Mouse (Mus musculus) hindbrain, embryonic 15.5 days (tissue): ENCODE measurements at regions not wholly inside any gene's neighbourhood (a gene's known extent, or its start where the extent isn't known, plus 50 kb on each side); places are given as distances from the start of the nearest gene placed in this dataset.
A peak's percentile ranks its signal among the peaks of the same experiment; 100 is the strongest.

ENCODE experiments used
- ATAC-seq: fragments of 200-750 bp; cut with Nextera tagmentation; 2 replicates; pipeline ENCODE4 v1.8.0; 2017; ENCODE audit warnings: low read depth, moderate number of reproducible peaks, moderate TSS enrichment; ENCODE audit not compliant: low FRiP score
- H3K27ac ChIP-seq: fragments of 300-500 bp; sonication (generic); replicated peaks from 2 replicates; pipeline ENCODE4 v1.5.1; 2015; ENCODE audit warnings: mild to moderate bottlenecking, inconsistent platforms
- H3K27me3 ChIP-seq: fragments of 300-500 bp; sonication (generic); 2 replicates; pipeline ENCODE4 v1.6.1; 2015; ENCODE audit warnings: control low read depth, inconsistent platforms
- H3K36me3 ChIP-seq: fragments of 300-500 bp; sonication (generic); 2 replicates; pipeline ENCODE4 v1.6.1; 2015; ENCODE audit warnings: control low read depth, inconsistent platforms
- H3K4me1 ChIP-seq: fragments of 300-500 bp; sonication (generic); replicated peaks from 2 replicates; pipeline ENCODE4 v1.6.1; 2015; ENCODE audit warnings: control low read depth, inconsistent platforms
- H3K4me2 ChIP-seq: fragments of 300-500 bp; sonication (generic); 2 replicates; pipeline ENCODE4 v1.6.1; 2015; ENCODE audit warnings: moderate library complexity, mild to moderate bottlenecking, inconsistent platforms
- H3K4me3 ChIP-seq: fragments of 300-500 bp; sonication (generic); 2 replicates; pipeline ENCODE4 v1.5.1; 2015; ENCODE audit warnings: mild to moderate bottlenecking, inconsistent platforms
- H3K9ac ChIP-seq: fragments of 300-500 bp; sonication (generic); 2 replicates; pipeline ENCODE4 v1.6.1; 2015; ENCODE audit warnings: inconsistent platforms
- H3K9me3 ChIP-seq: fragments of 300-500 bp; sonication (generic); 2 replicates; pipeline ENCODE4 v1.6.1; 2016; ENCODE audit warnings: control low read depth, inconsistent platforms
- WGBS: fragments of 180-500 bp; shearing (Covaris S2); methylation state at CpG from one replicate; pipeline ENCODE4 v1.1.7; 2015; 5-methylcytosine and 5-hydroxymethylcytosine counted together

DNA sequence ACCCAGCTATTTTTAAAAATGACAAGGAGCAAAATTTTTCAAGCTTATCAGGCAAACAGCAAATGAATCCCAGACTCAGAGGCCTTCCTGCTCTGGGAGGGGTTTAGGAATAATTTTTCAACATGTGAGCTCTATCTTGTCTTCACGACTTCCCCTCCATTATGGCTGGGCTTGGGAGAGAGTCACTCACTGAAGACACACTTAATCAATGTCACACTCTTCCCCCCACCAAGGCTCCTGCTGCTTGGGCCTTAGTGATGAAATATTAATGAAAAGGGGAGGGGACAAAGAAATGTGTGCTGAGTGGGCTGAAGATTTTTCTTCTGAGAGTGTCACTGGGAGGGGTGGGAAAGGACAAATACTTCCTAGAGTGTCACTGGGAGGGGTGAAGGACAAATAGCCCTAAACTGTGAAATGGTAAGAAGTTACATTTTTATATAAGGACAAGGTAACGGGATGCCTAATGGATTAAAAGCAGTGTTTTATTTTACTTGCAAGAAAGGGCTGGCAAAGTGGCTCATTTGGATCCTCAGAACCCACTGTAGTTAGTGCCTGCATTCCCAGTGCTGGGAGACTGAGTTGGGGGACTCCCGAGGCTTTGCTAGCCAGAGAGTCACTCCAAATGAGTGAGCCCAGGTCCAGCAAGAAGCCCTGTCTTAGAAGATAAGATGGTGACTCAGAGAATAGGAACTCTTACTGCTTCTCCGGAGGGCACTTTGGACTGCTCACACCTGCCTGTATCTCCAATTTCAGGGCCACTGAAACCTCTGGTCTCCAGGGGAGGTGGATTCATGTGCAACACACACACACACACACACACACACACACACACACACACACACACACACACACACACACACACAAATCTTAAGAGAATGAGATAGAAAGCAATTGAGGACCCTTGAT, 258.5 kb downstream of the Sox11 start:
- Histone ChIP-seq H3K4me2 (no peak overlapping the region), H3K27me3 (no peaks in the 10 kb centered on the region), H3K9ac (no peak overlapping the region), H3K4me3 (no peak overlapping the region), H3K27ac (peak overlapping the region; percentile 94), H3K4me1 (peaks cover 39% of the 10 kb centered on the region), H3K9me3 (no peaks in the 10 kb centered on the region), H3K36me3 (no peaks in the 10 kb centered on the region)
- WGBS = 18% methylated on average over 4 of the region's 4 CpGs
- 0 out of 2 replicates have a peak, but pooled peaks have one; percentile 31 for ATAC-seq

DNA sequence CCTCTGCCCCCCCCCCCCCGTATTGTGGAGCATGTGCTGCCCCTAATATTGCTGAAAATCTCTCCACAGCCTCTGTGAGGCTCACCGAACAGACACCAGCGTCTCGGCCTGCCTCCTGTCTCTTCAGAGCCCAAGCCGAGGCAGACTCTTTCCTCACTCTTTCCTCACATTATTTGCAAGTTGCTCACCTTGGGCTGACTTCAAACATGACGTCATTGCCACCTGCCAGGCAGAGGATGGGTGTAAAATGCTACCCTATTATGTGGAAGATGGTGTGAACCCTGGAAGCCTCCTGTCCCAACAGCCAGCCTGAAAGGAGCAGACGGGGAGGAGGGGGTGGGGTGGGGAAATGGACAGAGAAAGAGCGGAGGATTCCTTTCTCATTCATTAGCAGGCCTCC, 259.3 kb downstream of the Sox11 start:
- no peaks in the 10 kb centered on the region for H3K36me3 ChIP-seq
- peak overlapping the region; percentile 55 for H3K4me2 ChIP-seq
- H3K9ac ChIP-seq = peak overlapping the region; percentile 39
- WGBS = 4% methylated on average over 8 of the region's 8 CpGs
- H3K27me3 ChIP-seq = no peaks in the 10 kb centered on the region
- peak overlapping the region; percentile 27 for H3K4me3 ChIP-seq
- peak overlapping the region; percentile 94 for H3K27ac ChIP-seq
- H3K9me3 ChIP-seq = no peaks in the 10 kb centered on the region
- peaks cover 39% of the 10 kb centered on the region for H3K4me1 ChIP-seq
- ATAC-seq = peak; percentile 86

DNA sequence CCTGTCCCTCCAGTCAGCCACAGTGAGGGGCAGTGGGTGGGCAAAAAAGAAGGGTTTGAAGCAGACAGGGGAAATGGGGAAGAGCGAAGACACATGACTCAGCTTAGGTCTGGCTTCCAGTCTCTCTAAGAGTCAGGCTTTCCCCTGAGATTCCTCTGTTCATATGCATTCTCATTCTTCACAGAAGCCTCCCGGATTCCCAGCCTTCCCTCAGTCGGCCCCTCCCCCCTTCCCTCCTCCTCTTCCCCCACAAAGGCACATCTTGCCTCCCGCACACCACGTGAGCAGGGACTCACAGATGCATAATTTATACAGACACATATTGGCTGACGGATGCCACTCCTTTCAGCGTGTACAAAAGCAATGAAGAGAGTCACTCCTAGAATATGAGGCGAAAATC, 259.8 kb downstream of the Sox11 start:
- Histone ChIP-seq H3K9me3 (no peaks in the 10 kb centered on the region), H3K4me1 (peaks cover 39% of the 10 kb centered on the region), H3K4me3 (peak overlapping the region; percentile 27), H3K9ac (peak overlapping the region; percentile 39; the same call in 1 of the 2 replicates), H3K4me2 (peak overlapping the region; percentile 55), H3K27ac (peak overlapping the region; percentile 94), H3K36me3 (no peaks in the 10 kb centered on the region), H3K27me3 (no peaks in the 10 kb centered on the region)
- ATAC-seq = peak; percentile 96
- WGBS = 1% methylated on average over 8 of the region's 8 CpGs

DNA sequence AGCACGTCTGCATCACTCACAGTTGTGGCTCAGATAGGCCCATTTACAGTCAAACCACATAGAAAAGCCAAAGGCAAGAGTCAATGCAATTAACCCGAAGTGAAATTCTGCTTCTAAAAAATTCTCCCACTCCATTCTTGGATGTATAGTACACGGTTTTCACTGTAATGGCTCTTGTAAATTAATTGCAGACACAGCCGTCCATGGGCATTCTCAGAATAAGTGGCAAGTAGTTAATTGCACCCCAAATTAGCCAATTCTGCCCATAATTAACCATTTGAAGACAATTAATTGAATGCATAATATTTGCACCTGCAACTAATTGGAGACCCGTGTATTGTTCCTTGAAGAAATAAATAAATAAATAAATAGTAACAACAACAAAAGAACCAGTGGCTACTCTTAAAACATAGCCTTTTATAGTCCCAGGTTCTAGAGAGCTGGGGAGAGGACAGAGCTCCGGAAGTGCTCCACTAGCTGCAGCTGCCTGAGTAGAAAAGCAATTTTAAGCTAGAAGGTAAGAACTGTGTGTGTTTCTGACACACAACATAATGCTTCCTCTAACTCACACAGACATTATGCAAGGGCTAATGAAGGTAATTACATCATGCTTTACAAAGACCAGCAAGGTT, 266.2 kb downstream of the Sox11 start:
- Histone ChIP-seq H3K27me3 (no peaks in the 10 kb centered on the region), H3K9ac (no peak overlapping the region), H3K36me3 (no peaks in the 10 kb centered on the region), H3K4me2 (no peak overlapping the region), H3K27ac (no peak overlapping the region), H3K4me1 (peaks cover 1% of the 10 kb centered on the region; the same call in 1 of the 2 replicates), H3K4me3 (no peak overlapping the region), H3K9me3 (no peaks in the 10 kb centered on the region)
- WGBS = 49% methylated on average over 6 of the region's 6 CpGs
- no peak for ATAC-seq

DNA sequence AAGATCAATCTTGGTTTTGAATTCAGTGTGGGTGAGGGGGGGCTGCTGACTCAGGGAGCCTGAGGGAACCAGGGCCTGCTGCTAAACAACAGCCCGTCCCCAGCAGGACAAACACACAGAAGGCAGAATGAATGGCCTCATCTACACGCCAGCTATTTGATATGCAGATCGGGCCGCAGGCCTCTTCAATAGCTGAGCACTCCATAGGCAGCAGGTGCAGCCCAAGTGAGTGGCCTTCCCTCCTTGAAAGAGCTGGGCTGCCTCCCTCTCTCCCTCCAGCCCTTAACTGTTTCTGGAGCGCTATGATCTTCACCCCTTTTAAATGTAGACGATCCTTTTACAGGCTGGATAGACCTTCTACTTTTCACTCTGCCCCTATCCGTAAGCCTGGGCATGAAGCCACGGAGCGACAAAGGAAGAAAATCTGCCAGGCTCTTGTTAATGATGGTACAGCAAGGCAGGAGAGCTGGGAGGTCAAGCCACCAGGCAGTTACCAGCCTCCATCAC, 277.3 kb downstream of the Sox11 start:
- Histone ChIP-seq H3K9me3 (no peaks in the 10 kb centered on the region), H3K36me3 (no peaks in the 10 kb centered on the region), H3K27ac (peak overlapping the region; percentile 83), H3K4me3 (no peak overlapping the region), H3K4me2 (peak overlapping the region; percentile 23), H3K4me1 (peaks cover 58% of the 10 kb centered on the region), H3K27me3 (no peaks in the 10 kb centered on the region), H3K9ac (0 out of 2 replicates have a peak overlapping the region, but pooled peaks have one; percentile 10)
- 10% methylated on average over 9 of the region's 9 CpGs for WGBS
- ATAC-seq = peak; percentile 81

DNA sequence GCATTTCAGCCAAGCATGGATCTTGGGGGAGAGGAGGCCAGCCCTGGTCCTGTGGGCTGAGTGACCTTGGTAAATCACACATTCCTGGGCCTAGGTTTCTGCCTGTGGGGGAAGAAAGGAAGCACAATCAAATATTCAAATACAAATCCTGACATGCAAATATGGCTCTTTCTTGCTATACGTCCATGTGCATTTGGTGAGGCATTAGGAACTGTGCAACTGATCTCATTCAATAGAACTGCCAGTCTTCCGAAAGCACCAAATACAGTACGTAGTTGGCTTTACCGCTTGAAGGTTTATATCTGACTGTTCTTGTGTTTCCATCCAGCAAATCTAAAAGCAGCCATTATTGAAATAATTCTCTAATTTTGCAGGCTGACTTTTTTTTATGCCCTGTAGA, 278.9 kb downstream of the Sox11 start:
- Histone ChIP-seq H3K27me3 (no peaks in the 10 kb centered on the region), H3K9me3 (no peaks in the 10 kb centered on the region), H3K9ac (no peak overlapping the region), H3K4me2 (no peak overlapping the region), H3K4me1 (peaks cover 60% of the 10 kb centered on the region), H3K27ac (peak overlapping the region; percentile 67), H3K4me3 (no peak overlapping the region), H3K36me3 (no peaks in the 10 kb centered on the region)
- no peak for ATAC-seq
- 35% methylated on average over 4 of the region's 4 CpGs for WGBS

DNA sequence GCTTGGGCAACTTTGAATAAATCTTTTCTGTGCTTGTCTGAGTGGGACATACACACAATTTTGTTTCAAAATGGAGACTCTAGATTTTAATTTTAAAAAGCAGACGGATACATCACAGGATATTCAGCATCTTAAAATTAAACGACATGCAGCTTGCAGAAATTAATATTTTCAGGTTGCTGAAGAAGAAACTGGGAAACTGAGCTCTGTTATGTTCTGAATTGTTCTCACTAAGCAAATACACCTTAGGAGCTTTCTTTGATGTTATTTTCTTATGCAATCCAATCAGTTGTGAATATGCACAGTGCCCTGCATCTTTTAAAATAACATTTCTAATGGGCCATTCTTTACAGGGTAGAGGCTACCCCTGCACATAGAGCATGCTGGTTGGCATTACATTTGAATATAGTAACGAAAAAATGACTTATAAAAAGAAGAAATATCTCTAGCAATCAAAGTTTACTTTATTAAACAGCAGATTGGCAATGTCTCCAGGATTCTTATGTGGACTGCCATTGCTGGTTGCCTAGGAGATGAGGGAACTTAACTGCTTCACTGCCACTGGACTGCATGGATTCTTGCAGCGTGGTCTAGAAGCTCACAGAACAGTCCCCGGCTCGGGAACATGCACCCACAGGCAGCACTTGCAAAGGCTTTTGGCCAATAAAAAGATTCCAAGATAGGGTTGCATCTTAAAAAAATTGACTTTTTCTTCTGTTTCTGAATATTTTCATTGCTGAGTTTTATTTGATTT, 279.7 kb downstream of the Sox11 start:
- peak overlapping the region; percentile 93 for H3K27ac ChIP-seq
- no peaks in the 10 kb centered on the region for H3K27me3 ChIP-seq
- 0 out of 2 replicates have a peak overlapping the region, but pooled peaks have one; percentile 5 for H3K9ac ChIP-seq
- H3K4me3 ChIP-seq = peak overlapping the region; percentile 14; the same call in 1 of the 2 replicates
- peak overlapping the region; percentile 55 for H3K4me2 ChIP-seq
- WGBS = 19% methylated on average over 6 of the region's 6 CpGs
- H3K9me3 ChIP-seq = no peaks in the 10 kb centered on the region
- H3K36me3 ChIP-seq = no peaks in the 10 kb centered on the region
- ATAC-seq = no peak
- H3K4me1 ChIP-seq = peaks cover 60% of the 10 kb centered on the region

DNA sequence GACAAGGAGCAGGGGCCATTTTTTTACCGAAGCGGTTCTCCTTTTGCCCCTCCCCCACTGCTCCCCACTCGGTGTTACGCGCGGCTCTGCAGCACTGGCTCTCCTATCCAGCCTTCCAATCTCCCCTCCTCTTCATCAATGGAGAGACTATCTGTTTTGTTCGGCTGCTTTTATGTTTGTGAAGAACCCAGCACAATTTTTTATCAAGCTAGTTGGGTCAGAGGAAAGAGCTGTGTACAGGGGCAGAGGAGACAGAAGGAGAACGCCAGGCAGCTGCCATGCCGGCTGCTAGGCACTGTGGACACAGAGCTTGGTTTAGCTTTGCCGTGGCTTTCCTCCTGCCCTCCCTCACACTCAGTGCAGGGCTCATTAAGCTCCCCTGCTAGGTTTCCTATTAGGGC, 280.3 kb downstream of the Sox11 start:
- H3K4me2 ChIP-seq = peak overlapping the region; percentile 55
- 0% methylated on average over 10 of the region's 10 CpGs for WGBS
- peak overlapping the region; percentile 93 for H3K27ac ChIP-seq
- no peaks in the 10 kb centered on the region for H3K36me3 ChIP-seq
- peak; percentile 77 for ATAC-seq
- H3K4me3 ChIP-seq = peak overlapping the region; percentile 14
- H3K9ac ChIP-seq = peak overlapping the region; percentile 5; the same call in 1 of the 2 replicates
- peaks cover 60% of the 10 kb centered on the region for H3K4me1 ChIP-seq
- no peaks in the 10 kb centered on the region for H3K9me3 ChIP-seq
- no peaks in the 10 kb centered on the region for H3K27me3 ChIP-seq

DNA sequence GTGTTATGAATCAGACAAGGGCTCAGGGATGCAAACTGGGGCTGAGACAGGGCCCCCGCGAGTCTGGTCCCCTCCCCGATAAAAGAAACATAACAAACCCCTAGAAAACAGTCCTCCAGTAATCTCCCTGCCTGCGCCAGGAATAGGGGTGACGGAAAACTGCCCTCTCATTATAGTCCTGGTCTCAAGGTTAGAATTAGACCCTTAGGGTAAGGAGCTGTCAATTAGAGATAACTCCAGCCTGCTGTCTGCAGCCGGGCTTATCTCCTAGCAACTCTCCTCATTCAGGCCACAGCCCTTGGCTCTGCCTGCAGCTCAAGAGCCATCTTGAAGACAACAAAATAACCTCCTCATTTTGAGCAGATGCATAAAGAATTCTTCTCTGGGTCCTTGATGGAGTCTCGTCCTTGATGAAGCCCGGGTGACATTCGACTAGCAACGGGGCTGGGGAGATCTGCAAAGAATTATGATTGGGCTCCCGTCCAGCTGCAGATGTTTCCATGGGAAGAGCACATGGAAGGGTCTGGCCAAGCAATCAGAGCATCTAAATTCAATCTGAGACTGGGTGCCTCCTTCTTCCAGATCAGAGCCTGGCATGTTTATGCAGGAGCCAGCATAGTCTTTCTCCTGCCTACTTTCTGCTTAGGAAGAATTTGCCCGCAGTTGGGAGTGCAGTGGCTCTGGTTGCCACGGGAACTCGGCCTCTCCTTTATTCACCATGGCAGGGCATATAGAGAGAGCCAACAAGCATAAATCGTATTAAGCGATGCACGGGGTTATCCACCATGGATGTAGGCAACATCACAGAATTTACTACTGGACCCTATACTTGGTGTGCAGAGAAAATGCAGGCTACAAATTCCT, 281.2 kb downstream of the Sox11 start:
- Histone ChIP-seq H3K4me1 (peaks cover 60% of the 10 kb centered on the region), H3K9me3 (no peaks in the 10 kb centered on the region), H3K4me2 (peak overlapping the region; percentile 55), H3K36me3 (no peaks in the 10 kb centered on the region), H3K4me3 (0 out of 2 replicates have a peak overlapping the region, but pooled peaks have one; percentile 14), H3K9ac (peak overlapping the region; percentile 21), H3K27me3 (no peaks in the 10 kb centered on the region), H3K27ac (peak overlapping the region; percentile 93)
- WGBS = 4% methylated on average over 17 of the region's 17 CpGs
- peak; percentile 48 for ATAC-seq

DNA sequence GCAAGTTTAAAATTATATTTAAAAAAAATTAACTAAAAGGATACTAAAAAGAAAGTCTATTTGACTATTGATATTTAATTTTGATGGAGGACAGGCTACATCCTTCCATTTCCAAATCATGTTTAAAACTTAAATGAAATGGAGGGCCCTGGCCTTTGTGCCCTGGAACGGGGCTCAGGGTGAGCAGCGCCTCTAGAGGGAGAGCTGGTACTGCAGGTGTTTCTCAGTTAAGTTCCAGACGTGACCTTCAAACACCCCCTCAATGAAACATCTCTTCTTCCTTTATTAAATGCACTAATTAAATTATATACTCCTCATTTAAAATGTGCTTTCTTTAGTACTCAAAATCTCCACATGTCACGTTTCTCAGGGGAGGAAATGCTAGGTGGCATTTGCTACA, 282.5 kb downstream of the Sox11 start:
- no peak overlapping the region for H3K9ac ChIP-seq
- H3K4me1 ChIP-seq = peaks cover 48% of the 10 kb centered on the region
- no peaks in the 10 kb centered on the region for H3K36me3 ChIP-seq
- no peaks in the 10 kb centered on the region for H3K9me3 ChIP-seq
- no peak for ATAC-seq
- H3K4me3 ChIP-seq = no peak overlapping the region
- H3K27ac ChIP-seq = peak overlapping the region; percentile 93
- 15% methylated on average over 4 of the region's 4 CpGs for WGBS
- H3K27me3 ChIP-seq = no peaks in the 10 kb centered on the region
- no peak overlapping the region for H3K4me2 ChIP-seq

DNA sequence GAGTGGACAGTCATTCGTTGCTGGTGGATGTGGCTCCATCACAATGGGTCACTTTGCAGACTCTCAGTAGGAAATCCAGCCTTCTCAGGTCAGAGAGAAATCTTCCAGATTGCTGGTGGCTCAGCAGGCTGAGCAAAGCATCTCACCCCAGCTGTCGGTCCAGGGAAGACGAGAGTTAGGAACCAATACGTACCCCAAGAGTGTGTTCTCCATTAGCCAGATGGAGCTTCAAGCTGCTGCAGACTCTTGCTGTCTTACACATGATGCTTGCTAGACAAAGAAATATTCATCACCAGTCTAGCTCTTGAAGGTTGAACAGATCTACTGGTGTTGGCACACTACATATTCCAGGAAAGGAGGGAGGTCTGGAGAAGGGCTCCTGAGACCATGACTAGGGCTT, 288.0 kb downstream of the Sox11 start:
- Histone ChIP-seq H3K9me3 (no peaks in the 10 kb centered on the region), H3K27ac (no peak overlapping the region), H3K4me2 (no peak overlapping the region), H3K4me1 (no peaks in the 10 kb centered on the region), H3K27me3 (no peaks in the 10 kb centered on the region), H3K4me3 (no peak overlapping the region), H3K9ac (no peak overlapping the region), H3K36me3 (no peaks in the 10 kb centered on the region)
- 87% methylated on average over 4 of the region's 4 CpGs for WGBS
- no peak for ATAC-seq
